Mouse (Mus musculus) layer of hippocampus, adult 9-10 months (tissue): ENCODE data around the gene Gm45713.
A peak's percentile ranks its signal among the peaks of the same experiment; 100 is the strongest.
"Not testable (repeated sequence)": the region's sequence is repeated elsewhere in the genome, so short reads cannot be mapped to it uniquely, and the experiment has no call there.

Experiments
- DNase-seq: peaks from one replicate; pipeline ENCODE4 v3.0.0; 2022; ENCODE audit warnings: low spot score

The Gm45713 gene

GRCm38 (mm10) chr7:45135993-45136567 is at the start of gene Gm45713, which contains the start of gene Flt3l:
Gene Gm45713, minus strand, starts transcription at chr7:45136231.
Gene Flt3l, minus strand, starts transcription at chr7:45136432.
- peak; percentile 87 for DNase-seq

- DNase-seq, result no peak
These were observed 47.6 kb upstream of the Gm45713 start for GRCm38 (mm10) chr7:45183672-45184071.

DNA sequence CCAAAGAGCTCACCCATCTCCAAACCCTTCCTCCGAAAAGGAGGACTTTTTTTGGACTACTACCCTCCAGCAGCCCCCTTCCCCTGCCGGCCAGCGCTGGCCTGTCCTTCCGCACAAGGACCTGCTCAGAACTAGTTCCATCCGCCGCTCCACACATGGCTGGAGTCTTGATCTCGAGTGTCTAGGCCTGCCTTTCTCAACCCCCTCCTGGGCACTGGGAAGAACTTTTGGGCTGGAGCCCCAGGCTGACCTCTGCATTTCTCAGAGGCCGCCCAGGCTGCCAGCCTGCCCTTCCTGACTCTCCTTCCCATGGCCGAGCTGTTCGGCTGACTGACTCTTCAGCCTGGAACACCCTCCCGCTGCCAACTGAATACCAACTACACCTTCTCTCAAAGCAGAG is 46.6 kb upstream of the Gm45713 start:
- no peak for DNase-seq

GRCm38 (mm10) chr7:45182199-45182601 is 46.2 kb upstream of the Gm45713 start:
- DNase-seq, result no peak

DNA sequence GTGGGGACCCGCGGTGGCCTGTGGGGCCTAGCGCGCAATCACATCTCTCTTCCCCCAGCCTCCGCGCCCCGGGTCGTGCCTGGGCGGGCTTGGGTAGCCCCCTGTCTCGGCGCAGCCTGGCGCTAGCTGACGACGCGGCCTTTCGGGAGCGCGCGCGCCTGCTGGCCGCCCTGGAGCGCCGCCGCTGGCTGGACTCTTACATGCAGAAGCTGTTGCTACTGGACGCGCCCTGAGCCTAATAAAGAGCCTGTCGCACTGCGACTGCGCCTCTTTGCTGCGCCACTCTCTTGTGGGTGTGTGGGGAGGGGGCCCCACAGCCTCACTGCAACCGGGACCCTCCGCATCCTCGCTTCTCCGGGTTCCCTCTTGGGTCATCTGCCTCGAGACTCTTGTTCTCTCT is 45.5 kb upstream of the Gm45713 start:
- DNase-seq, result no peak

DNA sequence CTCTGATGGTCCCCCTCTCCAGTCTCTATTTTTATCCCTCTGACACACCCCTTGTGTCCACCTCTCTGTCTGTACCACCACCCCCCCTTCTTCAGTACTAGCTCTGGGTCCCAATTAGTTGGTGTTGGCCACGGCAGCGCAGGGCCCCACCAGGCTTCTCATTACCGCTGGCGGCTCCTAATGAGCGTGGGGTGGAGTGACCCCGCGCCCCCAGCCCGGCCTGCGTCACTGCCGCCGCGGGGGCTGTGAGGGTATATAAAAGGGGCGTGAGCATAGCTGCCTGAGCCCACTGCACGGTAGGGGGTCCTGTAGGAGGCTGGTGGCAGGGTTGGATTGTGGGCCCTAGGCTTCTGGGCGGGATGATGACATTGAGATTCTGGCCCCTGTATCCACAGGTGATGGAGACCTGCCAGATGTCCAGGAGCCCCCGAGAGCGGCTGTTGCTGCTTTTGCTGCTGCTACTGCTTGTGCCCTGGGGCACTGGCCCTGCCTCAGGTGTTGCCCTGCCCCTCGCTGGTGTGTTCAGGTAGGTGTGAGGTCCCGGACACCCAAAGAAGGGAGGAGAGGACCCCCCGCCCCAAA is 45.0 kb upstream of the Gm45713 start, which contains the start of gene Pth2:
Pth2 (plus strand) TSS at position 100 of the 582 bp plus-strand sequence.
- DNase-seq, result no peak

GRCm38 (mm10) chr7:45179469-45179868 is 43.4 kb upstream of the Gm45713 start, which contains the start of gene Gfy:
Gene Gfy, minus strand, starts transcription at chr7:45179569.
- DNase-seq, result no peak

DNA sequence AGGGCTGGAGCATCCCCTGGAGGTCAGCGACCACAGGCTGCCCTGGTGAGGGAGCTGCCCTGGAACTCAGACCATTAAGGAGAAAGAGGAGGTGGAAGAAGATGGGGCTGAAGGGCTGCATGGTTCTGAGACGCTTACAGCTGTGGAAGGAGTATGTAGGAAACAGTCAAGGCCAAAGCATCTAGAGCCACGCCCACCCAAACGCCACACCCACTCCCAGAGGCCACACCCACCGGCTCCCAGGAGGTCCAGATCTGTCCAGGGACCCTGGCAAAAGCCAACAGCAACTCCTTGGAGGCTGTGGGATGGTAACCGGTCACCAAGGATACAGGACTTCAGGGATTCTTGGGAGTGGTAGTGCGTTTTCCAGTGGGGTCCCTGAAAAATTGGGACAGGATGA is 42.5 kb upstream of the Gm45713 start:
- DNase-seq, result no peak

- no peak for DNase-seq
These were observed 40.3 kb upstream of the Gm45713 start for GRCm38 (mm10) chr7:45176356-45176755.

GRCm38 (mm10) chr7:45175929-45176328 is 39.9 kb upstream of the Gm45713 start:
- DNase-seq, result no peak

GRCm38 (mm10) chr7:45175398-45175797 is 39.4 kb upstream of the Gm45713 start:
- no peak for DNase-seq

DNA sequence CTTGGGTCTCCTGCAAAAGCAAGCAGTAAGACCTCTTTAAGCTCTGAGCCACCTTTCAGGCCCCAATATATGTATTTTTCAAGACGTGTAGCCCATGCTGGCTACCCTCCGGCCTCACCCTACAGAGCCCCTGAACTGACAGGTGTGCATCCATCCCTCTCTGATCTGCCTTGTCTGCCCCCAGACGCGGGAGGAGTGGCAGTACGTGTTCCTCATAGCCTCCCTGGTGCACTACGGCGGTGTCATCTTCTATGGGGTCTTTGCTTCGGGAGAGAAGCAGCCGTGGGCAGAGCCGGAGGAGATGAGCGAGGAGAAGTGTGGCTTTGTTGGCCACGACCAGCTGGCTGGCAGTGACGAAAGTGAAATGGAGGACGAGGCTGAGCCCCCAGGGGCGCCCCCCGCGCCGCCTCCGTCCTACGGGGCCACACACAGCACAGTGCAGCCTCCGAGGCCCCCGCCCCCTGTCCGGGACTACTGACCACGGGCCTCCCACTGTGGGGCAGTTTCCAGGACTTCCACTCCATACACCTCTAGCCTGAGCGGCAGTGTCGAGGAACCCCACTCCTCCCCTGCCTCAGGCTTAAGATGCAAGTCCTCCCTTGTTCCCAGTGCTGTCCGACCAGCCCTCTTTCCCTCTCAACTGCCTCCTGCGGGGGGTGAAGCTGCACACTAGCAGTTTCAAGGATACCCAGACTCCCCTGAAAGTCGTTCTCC is 38.7 kb upstream of the Gm45713 start:
- DNase-seq, result no peak

DNA sequence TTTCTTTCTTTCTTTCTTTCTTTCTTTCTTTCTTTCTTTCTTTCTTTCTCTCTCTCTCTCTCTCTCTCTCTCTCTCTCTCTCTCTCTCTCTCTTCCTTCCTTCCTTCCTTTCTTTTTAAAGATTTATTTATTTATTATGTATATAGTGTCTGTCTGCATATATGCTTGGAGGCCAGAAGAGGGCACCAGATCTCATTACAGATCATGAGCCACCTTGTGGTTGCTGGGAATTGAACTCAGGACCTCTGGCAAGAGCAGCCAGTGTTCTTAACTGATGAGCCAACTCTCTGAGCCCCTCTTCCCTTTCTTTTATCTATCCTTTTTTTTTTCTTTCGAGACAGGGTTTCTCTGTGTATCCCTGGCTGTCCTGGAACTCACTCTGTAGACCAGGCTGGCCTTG is 37.7 kb upstream of the Gm45713 start:
- not testable (repeated sequence) for DNase-seq

GRCm38 (mm10) chr7:45172974-45173373 is 36.9 kb upstream of the Gm45713 start:
- no peak for DNase-seq

- DNase-seq, result no peak
These were observed 33.5 kb upstream of the Gm45713 start for GRCm38 (mm10) chr7:45169495-45169894.

DNA sequence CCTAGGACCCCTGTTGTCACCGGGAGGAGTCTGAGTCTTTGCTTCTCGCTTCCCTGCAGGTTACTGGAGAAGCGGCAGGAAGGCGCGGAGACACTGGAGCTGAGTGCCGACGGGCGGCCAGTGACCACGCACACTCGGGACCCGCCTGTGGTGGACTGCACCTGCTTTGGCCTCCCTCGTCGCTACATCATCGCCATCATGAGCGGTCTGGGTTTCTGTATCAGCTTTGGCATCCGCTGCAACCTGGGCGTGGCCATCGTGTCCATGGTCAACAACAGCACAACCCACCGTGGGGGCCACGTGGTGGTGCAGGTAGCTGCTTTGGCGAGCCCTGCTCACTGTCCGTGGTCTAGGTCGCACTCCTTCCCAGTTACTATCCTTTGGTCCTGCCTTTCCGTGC is 32.6 kb upstream of the Gm45713 start:
- DNase-seq, result no peak

DNA sequence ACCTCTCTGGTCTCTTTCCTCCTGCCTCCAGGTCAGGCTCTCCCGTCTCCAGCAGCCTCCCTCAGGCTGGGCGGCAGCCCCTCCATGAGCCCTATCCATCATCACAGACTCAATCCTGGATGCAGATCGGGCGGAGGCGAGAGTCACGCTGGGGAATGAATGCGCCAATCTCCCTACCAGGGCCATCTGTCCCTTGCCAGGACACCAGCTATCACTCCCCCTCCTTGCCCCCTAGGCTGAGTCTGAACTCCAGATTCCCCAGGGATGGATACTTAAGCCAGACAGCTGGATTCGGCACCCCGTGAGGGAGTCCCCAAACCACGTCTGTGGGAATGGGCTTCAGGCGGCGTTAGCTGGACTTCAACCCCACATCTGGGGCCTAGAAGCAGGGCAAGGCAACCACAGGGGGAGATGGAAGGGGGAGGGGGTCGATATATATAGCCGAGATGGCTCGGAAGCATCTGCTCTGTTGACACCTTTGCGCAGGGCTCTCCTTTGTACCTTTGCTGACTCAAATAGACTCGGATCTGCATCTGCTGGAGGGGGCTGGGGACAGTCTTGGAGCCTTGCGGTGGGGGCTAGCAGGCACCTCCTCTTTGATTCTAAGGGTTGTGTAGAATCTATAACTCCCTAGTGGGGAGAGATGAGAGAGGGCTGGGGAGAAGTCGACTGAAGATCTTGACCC is 31.9 kb upstream of the Gm45713 start:
- DNase-seq, result no peak

DNA sequence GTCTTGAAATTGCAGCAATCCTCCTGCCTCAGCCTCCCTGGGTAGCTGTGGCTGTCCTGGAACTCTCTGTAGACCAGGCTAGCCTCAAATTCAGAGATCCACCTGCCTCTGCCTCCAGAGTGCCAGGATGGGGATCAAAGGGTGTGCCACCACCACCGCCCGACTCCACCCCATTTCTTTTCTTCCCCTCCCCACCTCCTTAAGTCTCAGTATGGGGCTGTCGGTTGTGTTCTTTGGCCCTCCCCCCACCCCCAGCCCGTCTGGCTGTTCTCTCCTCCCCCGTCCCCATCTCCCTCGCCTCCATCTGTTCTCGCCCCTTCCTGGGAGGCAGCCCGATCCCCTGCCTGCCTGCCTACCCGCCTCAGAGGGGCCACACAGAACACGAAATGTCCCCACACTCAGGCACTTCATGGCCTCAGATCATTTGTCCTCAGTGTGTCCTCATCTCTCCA is 30.9 kb upstream of the Gm45713 start:
- DNase-seq, result no peak

GRCm38 (mm10) chr7:45165701-45166100 is 29.7 kb upstream of the Gm45713 start:
- DNase-seq, result no peak

DNA sequence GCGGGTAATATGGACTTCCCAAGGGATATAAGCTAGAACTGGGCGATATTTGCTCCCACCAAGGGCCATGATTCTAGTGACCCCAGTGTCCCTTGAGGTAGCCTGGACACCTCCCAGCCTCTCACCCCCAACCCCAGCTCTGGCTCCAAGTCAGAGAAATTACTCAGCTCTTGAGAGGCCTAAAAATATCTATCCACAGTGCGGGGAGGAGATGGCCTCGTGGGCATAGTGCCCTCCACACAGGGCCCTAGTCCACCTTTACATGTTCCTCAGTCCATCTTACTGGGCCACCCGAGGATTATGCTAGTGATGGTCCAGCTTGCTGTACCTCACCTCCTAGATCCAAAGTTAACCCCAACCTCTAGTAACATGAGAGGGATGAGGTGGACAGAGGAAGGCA is 28.8 kb upstream of the Gm45713 start:
- no peak for DNase-seq

GRCm38 (mm10) chr7:45163735-45164490 is 27.9 kb upstream of the Gm45713 start, which contains the start of gene Slc17a7:
Gene Slc17a7, plus strand, starts transcription at chr7:45163949.
- DNase-seq, result no peak
